Mouse (Mus musculus) heart, adult 2 months (tissue): ENCODE data around the gene Dusp9.

Source experiments
- CTCF ChIP-seq: fragments of 200-600 bp; IDR thresholded peaks from 2 replicates; pipeline ENCODE4 v1.8.1; 2022; ENCODE audit warnings: antibody characterized with exemption, mild to moderate bottlenecking, moderate library complexity
- EP300 ChIP-seq: fragments of 200-500 bp; IDR thresholded peaks from 2 replicates; pipeline ENCODE4 v1.6.1; 2011; ENCODE audit warnings: low read depth, low read length, control low read depth; ENCODE audit not compliant: insufficient read depth

DNA sequence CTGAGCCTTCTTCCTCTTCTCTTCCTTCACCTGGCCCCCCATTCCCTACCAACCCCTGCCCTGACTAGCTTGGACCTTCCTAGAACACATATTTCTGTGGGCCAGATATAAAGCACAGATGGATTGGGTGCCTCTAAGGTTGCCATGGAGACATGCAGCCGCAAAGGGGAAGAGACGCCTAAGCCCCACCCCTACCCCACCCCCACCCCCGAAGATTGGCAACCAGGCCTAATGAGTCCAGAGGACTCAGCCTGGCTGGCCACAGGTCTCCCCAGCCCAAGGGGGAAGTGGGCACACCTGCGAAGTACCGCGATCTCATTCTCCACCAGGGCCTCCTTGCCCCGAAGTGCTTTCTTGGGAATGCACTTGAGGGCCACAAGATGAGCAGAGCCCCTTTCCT, 19.2 kb downstream of the Dusp9 start:
- TF ChIP-seq EP300 = no peak
- no peak for TF ChIP-seq CTCF
